Mouse (Mus musculus) lung, postnatal 0 days (tissue): Measurements from ENCODE around the gene Dnajc30. TPM values are rescaled to one million over a fixed set of nuclear protein-coding genes. Genes with fewer than 3 reads are reported as not detected.
A peak's percentile ranks its signal among the peaks of the same experiment; 100 is the strongest.
"Not testable (repeated sequence)": the region's sequence is repeated elsewhere in the genome, so short reads cannot be mapped to it uniquely, and the experiment has no call there.

Experiments
- ATAC-seq: fragments of 200-750 bp; cut with Nextera tagmentation; 2 replicates; pipeline ENCODE4 v1.8.0; 2017; ENCODE audit warnings: moderate library complexity
- DNase-seq: peaks from one replicate; pipeline ENCODE4 v3.0.0-alpha.2; 2016; ENCODE audit warnings: low spot score
- H3K27ac ChIP-seq: fragments of 300-500 bp; sonication (generic); 2 replicates; pipeline ENCODE4 v1.5.1; 2014; ENCODE audit warnings: antibody characterized with exemption, mild to moderate bottlenecking, low read length, mixed read lengths
- H3K27me3 ChIP-seq: fragments of 300-500 bp; sonication (generic); replicated peaks from 2 replicates; pipeline ENCODE4 v1.6.1; 2014; ENCODE audit warnings: low read length, mixed read lengths; ENCODE audit not compliant: insufficient read depth
- H3K36me3 ChIP-seq: fragments of 300-500 bp; sonication (generic); 2 replicates; pipeline ENCODE4 v1.6.1; 2014; ENCODE audit warnings: low read length, mixed read lengths; ENCODE audit not compliant: insufficient read depth
- H3K4me1 ChIP-seq: fragments of 300-500 bp; sonication (generic); 2 replicates; pipeline ENCODE4 v1.6.1; 2014; ENCODE audit warnings: antibody characterized with exemption, low read depth, low read length, mixed read lengths; ENCODE audit not compliant: insufficient read depth
- H3K4me2 ChIP-seq: fragments of 300-500 bp; sonication (generic); replicated peaks from 2 replicates; pipeline ENCODE4 v1.6.1; 2014; ENCODE audit warnings: low read depth, mild to moderate bottlenecking, low read length, moderate library complexity, mixed read lengths
- H3K4me3 ChIP-seq: fragments of 300-500 bp; sonication (generic); 2 replicates; pipeline ENCODE4 v1.5.1; 2014; ENCODE audit warnings: low read depth, low read length
- H3K9ac ChIP-seq: fragments of 300-500 bp; sonication (generic); replicated peaks from 2 replicates; pipeline ENCODE4 v1.6.1; 2014; ENCODE audit warnings: low read depth, mild to moderate bottlenecking
- H3K9me3 ChIP-seq: fragments of 300-500 bp; sonication (generic); 2 replicates; pipeline ENCODE4 v1.6.1; 2016; ENCODE audit warnings: low read length, mixed read lengths
- CTCF ChIP-seq: IDR thresholded peaks from 2 replicates; pipeline ENCODE4 v1.5.1; 2016; ENCODE audit warnings: antibody characterized with exemption, mild to moderate bottlenecking
- EP300 ChIP-seq: IDR thresholded peaks from 2 replicates; pipeline ENCODE4 v1.6.1; 2016; ENCODE audit warnings: antibody characterized with exemption, mild to moderate bottlenecking, control low read depth
- WGBS: fragments of 180-500 bp; shearing (Covaris S2); extraction: QIAGEN DNeasy Blood & Tissue Kit; methylation state at CpG from one replicate; pipeline ENCODE4 v1.1.7; 2014; 5-methylcytosine and 5-hydroxymethylcytosine counted together
- polyA plus RNA-seq: library from polyadenylated mRNA; unstranded; fragments of >200 nt; fragmentation: Nextera tagmentation; extraction: Ambion mirVana; gene quantifications from 2 replicates; pipeline ENCODE4 v1.2.1, GENCODE M21; 2015

The Dnajc30 gene
- polyA plus RNA-seq, 1 experiment from 2014 or later = 28.8 TPM

DNA sequence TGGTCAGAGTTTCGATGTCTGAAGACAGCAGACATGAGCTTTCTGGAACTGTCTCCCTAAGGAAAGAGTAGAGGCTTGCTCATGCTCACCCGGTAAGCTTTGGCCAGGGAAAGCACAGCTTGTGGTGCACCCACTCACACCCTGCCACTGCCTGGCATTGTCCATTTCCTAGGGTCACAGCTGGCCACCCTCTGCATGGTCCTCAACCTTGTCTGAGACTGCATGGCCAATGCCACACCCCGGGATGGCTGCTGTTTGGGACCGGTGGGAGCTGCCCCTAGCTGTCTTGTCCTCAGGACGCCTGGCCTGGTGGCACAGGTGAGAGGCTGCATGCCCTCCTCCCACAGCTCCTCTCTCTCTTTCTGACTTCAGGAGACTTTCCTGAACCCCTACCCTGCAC is 15.5 kb upstream of the Dnajc30 start:
- H3K9me3 ChIP-seq = no peaks in the 10 kb centered on the region
- 0 out of 2 replicates have a peak, but pooled peaks cover under 1% of the 10 kb centered on the region for H3K36me3 ChIP-seq
- H3K27ac ChIP-seq = no peak overlapping the region
- no peaks in the 10 kb centered on the region for H3K27me3 ChIP-seq
- WGBS = 94% methylated on average over 5 of the region's 5 CpGs
- TF ChIP-seq EP300 (no peak), CTCF (no peak)
- no peak overlapping the region for H3K4me2 ChIP-seq
- no peaks in the 10 kb centered on the region for H3K4me1 ChIP-seq
- H3K4me3 ChIP-seq = no peak overlapping the region
- H3K9ac ChIP-seq = no peak overlapping the region
- no peak for ATAC-seq
- no peak for DNase-seq

DNA sequence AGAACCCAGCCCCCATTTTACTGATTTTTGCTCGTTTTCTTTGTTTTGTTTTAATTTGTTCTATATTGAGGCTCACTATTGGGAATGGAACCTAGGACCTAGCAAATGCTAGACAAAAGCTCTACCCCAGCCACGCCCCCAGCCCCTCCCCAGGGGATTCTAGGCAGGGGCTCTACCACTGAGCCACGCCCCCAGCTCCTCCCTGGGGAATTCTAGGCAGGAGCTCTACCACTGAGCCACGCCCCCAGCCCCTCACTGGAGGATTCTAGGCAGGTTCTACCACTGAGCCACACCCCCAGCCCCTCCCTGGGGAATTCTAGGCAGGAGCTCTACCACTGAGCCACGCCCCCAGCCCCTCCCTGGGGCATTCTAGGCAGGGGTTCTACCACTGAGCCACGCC is 14.7 kb upstream of the Dnajc30 start:
- H3K4me2 ChIP-seq, ATAC-seq, H3K9ac ChIP-seq, H3K9me3 ChIP-seq, H3K27me3 ChIP-seq, DNase-seq, H3K4me1 ChIP-seq, H3K4me3 ChIP-seq, H3K27ac ChIP-seq, H3K36me3 ChIP-seq: not testable (repeated sequence)
- 92% methylated on average over 6 of the region's 6 CpGs for WGBS

DNA sequence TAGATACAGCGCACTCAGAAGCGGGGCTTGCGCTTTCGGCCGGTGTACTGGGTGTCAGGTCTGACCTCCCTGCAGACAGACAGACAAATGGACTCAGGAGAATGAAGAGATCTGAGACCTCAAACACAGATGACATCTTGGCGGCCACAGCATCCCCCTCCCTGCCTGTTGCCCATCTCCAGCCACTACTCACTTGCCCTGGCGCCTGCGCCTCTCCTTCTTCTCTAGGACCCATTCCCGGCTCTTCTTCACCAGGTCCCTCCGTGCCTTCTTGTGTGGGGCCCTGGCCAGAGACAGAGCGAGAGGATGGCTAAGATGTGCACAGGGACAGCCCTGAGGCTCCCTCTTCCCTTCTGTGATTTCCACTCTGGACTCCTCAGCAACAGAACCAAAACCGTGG is 10.6 kb upstream of the Dnajc30 start:
- Histone ChIP-seq H3K4me1 (no peaks in the 10 kb centered on the region), H3K27me3 (no peaks in the 10 kb centered on the region), H3K9me3 (no peaks in the 10 kb centered on the region), H3K4me3 (no peak overlapping the region), H3K36me3 (peaks cover 4% of the 10 kb centered on the region; the same call in 1 of the 2 replicates), H3K27ac (no peak overlapping the region), H3K4me2 (no peak overlapping the region), H3K9ac (no peak overlapping the region)
- DNase-seq (no peak), ATAC-seq (no peak)
- TF ChIP-seq CTCF (no peak), EP300 (no peak)
- 89% methylated on average over 12 of the region's 12 CpGs for WGBS

DNA sequence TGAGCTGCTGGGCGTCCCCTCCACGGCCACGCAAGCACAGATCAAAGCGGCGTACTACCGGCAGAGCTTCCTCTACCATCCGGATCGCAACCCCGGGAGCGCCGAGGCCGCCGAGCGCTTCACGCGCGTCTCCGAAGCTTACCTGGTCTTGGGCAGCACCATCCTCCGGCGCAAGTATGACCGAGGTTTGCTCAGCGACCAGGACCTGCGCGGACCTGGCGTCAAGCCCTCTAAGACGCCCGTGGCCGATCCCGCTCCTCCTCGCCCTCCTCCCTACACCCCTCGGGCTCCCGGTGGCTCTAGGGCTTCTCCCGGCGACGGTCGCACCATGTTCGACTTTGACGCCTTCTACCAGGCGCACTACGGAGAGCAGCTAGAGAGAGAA is 372 bp downstream of the Dnajc30 start:
- Histone ChIP-seq H3K4me2 (peak overlapping the region; percentile 98), H3K27me3 (no peaks in the 10 kb centered on the region), H3K4me1 (no peaks in the 10 kb centered on the region), H3K4me3 (peak overlapping the region; percentile 93), H3K27ac (peak overlapping the region; percentile 68), H3K9ac (peak overlapping the region; percentile 87), H3K36me3 (peaks cover 13% of the 10 kb centered on the region), H3K9me3 (no peaks in the 10 kb centered on the region)
- DNase-seq (peak; percentile 23), ATAC-seq (peak; percentile 52)
- TF ChIP-seq CTCF (no peak), EP300 (no peak)
- 1% methylated on average over 34 of the region's 40 CpGs for WGBS

DNA sequence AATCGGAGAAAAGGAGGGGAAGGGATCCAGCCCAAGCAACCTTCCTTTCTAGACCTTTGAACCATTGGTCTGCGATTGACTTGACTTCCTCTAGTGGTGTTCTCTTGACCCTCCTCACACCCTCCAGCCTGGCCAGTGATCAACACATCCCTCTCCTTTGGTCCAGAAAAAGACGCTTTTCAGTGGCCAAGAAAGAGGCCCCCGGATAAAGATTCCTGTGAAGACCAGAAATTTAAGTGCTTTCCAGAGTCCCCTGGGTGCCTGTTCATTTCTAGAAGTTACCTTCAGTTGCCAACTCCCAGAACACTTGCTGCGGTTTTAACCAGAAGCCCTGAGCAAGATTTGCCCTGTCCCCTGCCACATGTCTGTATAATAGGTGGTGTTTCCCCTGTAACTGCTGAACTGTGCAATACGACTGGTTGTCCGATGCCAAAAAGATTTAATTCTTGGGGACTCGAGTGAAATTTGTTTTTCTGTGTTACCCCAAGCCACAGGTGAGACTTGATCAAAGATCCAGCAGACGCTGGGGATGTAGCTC is 976 bp downstream of the Dnajc30 start, which contains the start of gene Bud23:
Bud23 (minus strand) TSS at position 51 of the 538 bp plus-strand sequence.
- not testable (repeated sequence) for H3K27me3 ChIP-seq, H3K9me3 ChIP-seq, H3K4me1 ChIP-seq, DNase-seq, ATAC-seq
- Histone ChIP-seq H3K27ac (peak within 1 kb of the TSS; percentile 68), H3K36me3 (peaks cover 13% of the 10 kb centered on the region), H3K9ac (peak within 1 kb of the TSS; percentile 87), H3K4me3 (peak within 1 kb of the TSS; percentile 93), H3K4me2 (peak within 1 kb of the TSS; percentile 98)
- WGBS = 65% methylated on average over 9 of the region's 9 CpGs

DNA sequence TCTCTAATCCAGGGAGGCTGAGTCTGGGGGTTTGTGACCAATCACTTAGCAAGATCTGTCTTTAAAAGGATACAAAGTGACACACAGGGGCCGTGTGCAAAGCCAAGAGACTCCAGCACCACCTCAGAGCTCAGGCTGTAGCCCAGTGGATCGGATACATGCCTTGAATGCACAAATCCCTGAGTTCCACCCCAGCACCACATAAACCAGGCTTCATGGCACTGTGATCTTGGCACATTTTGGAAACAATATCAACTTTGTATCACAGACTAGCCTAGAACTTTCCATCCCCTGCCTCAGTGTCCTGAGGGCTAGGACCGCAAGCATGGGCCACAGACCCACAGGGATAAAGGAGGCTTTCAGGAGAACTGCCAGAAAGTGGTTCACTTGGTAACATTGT is 2.0 kb downstream of the Dnajc30 start:
- ATAC-seq (no peak), DNase-seq (no peak)
- H3K9ac ChIP-seq = no peak overlapping the region
- no peak overlapping the region for H3K4me2 ChIP-seq
- H3K9me3 ChIP-seq = no peaks in the 10 kb centered on the region
- no peak for TF ChIP-seq EP300
- TF ChIP-seq CTCF = no peak
- no peaks in the 10 kb centered on the region for H3K27me3 ChIP-seq
- H3K4me1 ChIP-seq = no peaks in the 10 kb centered on the region
- no peak overlapping the region for H3K27ac ChIP-seq
- WGBS = 89% methylated on average over 3 of the region's 3 CpGs
- H3K4me3 ChIP-seq = no peak overlapping the region
- H3K36me3 ChIP-seq = peaks cover 13% of the 10 kb centered on the region

DNA sequence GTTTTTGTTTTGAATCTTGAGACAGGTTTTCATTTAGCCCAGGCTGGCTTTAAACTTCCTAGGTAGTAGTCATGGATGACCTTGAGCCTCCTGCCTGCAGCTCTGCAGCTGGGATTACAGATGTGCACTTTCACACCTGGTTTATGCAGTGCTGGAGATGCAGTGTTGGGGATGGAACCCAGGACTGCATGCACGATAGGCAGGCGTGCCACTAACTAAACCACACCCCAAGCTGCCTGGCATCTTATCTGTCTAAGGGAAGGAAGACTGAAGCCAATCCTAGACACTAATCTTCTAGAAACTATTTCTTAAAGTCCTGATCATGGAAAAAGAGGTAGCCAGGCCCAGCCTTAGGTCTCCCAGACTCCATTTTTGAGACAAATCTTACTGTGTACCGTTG is 6.4 kb downstream of the Dnajc30 start:
- H3K4me3 ChIP-seq = no peak overlapping the region
- DNase-seq (no peak), ATAC-seq (no peak)
- 81% methylated on average over 3 of the region's 3 CpGs for WGBS
- no peaks in the 10 kb centered on the region for H3K27me3 ChIP-seq
- H3K4me1 ChIP-seq = no peaks in the 10 kb centered on the region
- no peak overlapping the region for H3K9ac ChIP-seq
- no peak for TF ChIP-seq EP300
- H3K27ac ChIP-seq = no peak overlapping the region
- H3K4me2 ChIP-seq = no peak overlapping the region
- no peaks in the 10 kb centered on the region for H3K9me3 ChIP-seq
- peaks cover 13% of the 10 kb centered on the region for H3K36me3 ChIP-seq
